Mouse (Mus musculus) right cerebral cortex, postnatal 25 days (tissue): Measurements from ENCODE around the gene Gm20532.

Experiments used
- DNase-seq: peaks from one replicate; pipeline ENCODE4 v3.0.0; 2022

The Gm20532 gene

DNA sequence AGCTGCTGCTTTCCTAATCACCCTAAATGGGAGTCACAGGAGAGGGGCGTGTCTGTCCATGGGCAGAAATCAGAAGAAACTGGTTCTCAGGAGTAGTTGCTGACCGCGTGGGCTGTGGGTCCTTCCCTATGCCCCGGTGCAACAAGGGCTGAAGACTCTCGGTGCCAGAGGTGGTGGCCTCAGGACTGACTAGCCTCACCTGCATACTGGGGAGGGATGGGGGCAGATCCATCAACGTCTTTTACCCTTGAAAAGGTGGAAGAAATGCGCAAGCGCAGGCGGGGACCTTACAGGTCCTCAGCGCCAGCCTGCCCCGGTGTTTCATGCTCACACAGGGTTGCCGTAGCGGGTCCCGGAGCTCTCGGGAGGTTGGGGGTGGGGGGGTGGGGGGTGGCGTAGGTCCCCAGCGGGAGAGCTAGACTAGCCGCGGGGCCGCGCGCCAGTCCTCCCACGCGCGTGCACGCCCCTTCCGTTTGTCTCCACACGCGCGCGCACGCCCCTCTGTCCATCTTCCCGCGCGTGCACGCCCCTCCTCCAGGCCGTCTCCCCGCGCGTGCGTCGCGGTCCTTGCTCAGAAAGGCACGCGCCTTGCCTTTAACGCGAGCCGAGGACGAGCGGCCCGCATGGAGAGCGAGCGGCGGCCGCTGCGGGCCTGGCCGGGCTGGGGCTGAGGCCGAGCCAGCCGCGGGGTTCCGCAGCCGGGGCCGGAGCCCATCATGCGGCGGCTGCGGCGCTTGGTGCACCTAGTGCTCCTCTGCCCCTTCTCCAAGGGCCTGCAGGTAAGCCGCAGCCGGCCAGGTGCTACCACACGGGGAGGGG is 41.7 kb downstream of the Gm20532 start, which contains the start of gene Fam69b:
Fam69b (plus strand) TSS at position 537 of the 819 bp plus-strand sequence.
- peak; percentile 91 for DNase-seq

DNA sequence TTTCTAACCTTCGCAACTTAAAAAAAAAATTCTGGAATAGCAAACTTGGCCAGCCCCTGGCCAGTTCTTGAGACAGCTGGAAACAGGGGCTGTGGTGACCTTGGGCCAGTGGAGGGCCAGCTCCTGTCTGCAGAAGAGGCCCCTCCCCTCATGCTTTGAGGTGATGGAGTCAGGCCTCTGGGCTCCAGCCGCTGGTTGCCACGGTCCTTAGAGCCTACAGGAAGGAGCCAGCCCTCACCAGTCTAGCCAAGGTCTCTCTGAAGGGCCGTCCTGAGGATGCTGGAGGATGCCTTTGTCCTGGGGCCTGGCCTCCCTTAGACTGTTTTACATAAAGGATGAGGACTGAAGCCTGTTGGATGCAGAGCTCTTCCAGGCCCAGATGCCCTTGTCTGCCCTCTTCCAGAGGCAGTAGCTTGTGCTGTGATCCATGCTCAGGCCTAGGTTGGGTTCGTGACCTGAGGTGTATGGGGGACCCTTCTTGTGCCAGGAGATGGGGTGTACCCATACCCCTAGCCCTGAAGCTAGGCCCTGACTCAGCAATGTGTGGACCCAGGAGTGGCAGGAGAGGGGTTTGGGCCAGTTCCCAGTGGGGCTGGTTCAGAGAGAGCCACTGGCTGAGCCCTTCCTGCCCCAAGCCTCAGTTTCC is 42.5 kb downstream of the Gm20532 start:
- peak; percentile 10 for DNase-seq

DNA sequence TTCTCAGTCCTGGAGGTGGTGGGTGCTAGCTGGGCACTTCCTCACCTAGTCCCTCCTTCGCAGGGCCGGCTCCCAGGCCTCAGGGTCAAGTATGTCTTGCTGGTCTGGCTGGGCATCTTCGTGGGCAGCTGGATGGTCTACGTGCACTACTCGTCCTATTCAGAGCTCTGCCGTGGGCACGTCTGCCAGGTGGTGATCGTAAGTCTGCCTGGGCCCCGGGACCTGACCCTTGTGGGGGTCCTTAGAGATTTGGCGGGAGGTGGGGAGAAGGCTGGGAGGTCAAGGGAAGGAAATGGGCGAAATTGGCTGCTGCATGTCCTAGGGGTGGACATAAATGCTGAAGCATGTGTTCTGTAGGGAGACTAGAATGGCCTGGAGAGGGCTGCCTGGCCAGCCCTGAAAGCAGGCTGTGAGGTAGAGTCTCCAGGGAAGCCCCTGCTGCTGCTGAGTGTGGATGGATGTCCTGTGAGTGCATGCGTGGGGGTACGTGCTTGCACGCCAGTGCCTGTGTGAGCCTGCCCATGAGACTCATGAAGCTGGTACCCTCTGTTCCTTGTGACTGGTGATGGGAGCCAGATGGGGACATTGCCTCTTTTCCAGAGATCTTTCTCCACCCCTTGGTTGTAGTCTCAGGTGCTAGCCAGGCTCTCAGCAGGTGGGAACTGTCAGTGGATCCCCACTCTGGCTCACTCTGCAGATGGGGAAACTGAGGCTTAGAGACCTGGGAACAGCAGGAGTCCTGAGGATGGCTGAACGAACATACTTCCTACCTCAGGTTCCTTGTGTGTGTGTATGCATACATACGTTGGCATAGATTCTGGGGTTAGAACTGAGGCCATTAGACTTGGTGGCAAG is 46.3 kb downstream of the Gm20532 start:
- DNase-seq = no peak

DNA sequence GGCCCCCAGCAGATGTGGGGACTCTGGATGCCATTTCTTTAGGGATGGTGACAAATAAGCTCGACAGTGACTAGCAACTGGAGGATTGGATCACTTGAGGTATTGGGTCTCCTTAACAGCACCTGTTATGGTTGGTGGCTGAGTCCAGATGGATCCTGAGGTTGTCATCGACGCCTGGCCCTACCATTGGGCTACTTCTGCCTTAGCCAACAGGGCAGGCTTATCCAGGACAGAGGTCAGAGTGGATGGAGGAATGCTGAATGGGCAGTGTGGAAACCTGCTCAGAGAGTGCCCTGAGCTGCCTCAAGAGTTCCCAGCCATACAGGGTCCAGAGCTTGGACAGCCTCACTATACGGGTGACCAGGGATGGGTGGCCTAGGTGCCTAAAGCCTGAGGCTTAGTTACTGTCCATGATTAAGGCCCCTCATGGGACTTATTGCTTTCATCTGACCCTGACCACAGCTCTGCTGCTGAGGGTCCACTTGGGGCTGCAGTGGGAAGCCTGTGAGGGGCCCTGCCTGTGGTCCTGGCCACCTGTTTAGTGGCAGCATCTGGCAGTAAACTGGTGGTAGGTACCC is 47.6 kb downstream of the Gm20532 start:
- DNase-seq = no peak

DNA sequence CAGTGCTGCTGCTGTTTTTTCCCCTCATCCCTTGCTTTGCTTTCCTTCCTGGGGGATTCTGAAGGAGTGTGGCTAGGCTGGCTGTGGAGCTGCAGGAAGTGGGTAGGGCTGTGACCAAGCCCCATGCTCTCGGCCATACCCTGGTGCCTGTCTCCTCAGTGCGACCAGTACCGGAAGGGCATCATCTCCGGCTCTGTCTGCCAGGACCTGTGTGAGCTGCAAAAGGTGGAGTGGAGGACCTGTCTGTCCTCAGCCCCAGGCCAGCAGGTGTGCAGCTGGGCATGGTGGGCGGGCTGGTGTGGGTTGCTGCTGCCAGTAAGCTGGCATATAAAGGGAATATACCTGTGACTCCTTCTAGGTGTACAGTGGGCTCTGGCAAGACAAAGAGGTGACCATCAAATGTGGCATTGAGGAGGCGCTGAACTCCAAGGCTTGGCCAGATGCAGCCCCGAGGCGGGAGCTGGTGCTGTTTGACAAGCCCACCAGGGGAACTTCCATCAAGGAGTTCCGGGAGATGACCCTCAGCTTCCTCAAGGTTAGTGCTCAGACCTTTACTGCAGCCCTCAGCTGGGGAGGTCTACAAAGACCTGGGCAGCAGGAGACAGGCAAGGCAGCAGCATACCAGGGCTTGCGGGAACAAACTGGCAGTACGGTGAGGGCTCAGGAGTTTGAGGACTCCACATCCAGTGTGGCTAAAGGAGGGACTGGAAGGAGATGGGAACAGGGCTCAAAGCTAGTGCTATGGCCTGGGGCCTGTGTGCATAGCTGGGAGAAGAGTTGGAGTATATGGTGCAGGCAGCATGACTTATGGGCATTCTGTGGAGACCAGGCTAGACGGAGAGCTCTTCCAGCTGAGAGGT is 48.4 kb downstream of the Gm20532 start:
- no peak for DNase-seq

DNA sequence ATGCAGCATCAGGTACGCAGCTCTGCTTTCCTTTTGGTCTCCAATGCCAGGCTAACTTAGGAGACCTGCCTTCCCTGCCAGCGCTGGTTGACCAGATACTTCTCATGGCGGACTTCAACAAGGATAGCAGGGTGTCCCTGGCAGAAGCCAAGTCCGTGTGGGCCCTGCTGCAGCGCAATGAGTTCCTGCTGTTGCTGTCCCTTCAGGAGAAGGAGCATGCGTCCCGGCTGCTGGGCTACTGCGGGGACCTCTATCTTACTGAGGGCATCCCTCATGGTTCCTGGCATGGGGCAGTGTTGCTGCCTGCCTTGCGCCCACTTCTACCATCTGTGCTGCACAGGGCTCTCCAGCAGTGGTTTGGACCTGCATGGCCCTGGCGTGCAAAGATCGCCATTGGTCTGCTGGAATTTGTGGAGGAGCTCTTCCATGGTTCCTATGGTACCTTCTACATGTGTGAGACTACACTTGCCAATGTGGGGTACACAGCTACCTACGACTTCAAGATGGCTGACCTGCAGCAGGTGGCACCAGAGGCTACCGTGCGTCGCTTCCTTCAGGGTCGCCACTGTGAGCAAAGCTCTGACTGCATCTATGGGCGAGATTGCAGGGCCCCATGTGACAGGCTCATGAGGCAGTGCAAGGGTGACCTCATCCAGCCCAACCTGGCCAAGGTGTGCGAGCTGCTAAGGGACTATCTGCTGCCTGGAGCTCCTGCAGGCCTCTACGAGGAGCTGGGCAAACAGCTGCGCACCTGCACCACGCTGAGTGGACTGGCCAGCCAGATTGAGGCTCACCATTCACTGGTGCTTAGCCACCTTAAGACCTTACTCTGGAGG is 49.3 kb downstream of the Gm20532 start:
- no peak for DNase-seq

DNA sequence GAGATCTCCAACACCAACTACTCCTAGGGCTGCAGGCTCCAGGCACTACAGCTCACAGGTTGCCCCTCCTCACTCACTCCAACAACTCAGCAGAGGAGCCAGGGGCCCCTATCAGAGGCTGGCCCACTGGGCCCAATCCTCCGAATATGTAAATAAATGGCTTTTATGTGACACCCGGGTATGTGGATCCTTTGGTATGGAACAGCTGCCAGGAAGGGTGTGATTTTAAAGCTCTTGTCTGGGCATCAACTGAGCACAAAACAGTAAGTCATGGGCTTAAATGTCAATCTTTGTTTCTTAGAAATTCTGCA is 49.8 kb downstream of the Gm20532 start:
- no peak for DNase-seq

DNA sequence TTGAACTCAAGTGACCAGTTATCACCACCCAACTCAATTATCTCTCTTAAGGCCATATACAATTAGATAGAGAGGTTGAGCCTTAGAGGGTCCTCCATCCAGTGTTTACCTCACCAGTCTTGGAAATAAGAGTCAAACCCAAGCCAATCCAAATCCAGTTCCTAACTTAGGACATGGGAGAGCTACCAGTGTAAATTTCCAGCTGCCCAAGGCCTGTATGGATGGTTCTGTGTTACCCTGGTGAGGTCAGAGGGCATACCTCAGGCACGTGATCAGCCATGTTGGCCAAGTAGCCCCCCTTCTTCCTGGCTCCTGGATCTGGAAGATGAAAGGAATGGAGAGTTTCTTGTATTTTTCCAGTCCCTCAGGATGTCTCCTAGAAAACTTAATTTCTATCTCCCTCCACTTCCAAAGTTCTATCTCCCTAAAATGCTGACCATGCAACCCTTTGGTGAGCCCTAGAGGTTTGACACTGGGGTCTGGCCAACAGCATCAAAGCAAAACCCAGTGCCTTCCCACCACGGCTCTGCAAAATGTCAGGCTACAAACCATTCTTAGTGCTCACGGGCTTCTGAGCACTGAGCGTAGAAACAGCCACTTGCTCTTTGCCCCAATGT is 51.0 kb downstream of the Gm20532 start:
- no peak for DNase-seq

DNA sequence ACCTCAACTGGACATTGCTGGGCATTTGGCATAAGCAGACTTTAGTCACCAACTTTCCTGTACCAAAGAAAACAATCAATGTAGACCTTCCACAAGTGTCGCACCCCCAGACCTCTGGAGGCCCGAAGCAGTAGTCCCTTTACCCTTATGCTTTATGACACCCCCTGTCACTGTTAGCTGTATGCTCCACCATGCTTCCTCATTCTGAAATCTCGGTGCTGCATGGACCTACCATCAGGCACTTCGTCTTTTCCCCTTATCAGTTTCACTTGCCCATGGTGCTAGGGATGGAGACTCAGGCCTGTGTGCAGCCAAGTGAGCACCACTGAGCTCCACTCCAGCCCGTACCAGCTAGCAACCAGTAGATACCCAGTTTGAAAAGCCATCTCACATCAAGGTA is 51.6 kb downstream of the Gm20532 start:
- DNase-seq = no peak

DNA sequence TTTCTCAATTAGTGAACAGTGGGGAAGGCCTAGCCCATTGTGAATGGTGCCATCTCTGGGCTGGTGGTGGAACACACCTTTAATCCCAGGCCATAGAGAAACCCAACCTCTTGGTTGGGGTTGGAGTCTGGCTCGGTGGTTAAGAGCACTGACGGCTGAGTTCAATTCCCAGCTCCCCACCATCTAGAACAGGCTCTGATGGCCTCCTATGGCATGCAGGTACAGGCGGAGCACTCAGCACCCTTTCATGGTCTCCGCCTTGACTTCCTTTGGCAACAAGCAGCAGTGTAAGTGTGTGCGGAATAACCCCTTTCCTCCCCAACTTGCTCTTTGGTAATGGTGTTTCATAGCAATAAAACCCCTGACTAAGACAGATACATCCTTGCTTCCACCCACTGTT is 52.1 kb downstream of the Gm20532 start:
- DNase-seq = no peak

DNA sequence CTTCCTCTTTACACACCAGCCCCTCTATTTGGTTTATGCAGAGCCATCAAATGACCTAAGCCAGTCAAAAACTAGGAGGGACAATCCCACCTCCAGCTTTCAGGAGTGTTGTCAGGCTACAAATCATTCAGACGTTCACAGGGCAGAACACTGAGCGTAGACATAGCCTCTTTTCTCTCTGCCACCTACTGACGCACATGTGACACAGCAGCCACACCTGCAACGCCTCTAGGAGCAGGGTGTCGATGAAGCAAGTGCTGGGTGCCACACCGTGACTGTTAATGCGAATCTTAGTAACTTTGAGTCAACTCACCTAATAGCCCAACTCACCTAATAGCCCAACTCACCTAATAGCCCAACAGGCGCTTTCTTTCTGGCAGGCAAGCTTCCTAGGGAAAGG is 52.6 kb downstream of the Gm20532 start:
- no peak for DNase-seq

DNA sequence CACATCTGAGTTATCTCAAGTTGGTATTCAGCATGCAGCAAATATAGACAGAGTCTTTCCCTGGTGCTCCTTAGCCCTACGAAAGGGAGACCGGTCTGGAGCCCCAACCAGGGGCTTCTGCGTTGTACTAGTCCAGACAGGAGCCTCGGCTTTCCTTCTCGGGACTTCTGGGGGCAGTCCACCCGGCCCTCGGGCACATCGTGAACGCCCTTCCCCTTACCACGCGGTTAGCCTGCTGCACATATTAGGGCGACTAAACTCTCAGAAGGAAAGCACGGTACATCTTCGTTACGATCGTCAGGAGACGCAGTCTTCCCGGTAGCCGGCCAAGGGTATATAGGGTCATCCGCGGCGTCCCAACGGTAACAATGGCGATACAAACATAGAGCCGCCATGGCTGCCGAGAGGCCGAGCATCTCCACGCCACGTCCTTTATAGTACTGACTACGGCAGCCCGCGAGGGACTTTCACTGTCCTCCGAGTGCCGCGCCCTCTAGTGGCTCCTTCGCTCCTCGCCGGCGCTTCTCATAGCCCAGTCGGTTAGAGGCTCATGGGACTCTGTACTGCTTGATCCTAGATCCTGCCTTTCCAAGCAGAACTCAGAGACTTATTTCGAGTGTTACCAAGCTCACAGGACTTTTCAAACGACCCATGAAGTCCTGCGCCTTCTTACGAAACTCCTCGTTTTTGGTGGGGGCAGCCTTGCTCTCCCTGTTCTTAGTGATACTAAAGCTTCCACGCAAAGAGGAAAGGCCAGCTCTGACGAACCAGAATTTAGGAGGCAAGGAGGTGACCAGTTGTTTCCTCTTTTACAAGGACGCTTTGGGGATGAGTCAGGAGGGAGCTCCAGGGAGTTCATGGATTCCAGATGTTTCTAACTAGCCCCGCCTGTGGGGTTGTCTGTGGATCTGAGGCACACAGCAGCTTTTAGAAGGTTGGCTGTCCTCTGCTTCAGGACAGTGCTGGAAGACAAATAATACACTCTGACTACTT is 53.7 kb downstream of the Gm20532 start:
- DNase-seq = peak; percentile 93

DNA sequence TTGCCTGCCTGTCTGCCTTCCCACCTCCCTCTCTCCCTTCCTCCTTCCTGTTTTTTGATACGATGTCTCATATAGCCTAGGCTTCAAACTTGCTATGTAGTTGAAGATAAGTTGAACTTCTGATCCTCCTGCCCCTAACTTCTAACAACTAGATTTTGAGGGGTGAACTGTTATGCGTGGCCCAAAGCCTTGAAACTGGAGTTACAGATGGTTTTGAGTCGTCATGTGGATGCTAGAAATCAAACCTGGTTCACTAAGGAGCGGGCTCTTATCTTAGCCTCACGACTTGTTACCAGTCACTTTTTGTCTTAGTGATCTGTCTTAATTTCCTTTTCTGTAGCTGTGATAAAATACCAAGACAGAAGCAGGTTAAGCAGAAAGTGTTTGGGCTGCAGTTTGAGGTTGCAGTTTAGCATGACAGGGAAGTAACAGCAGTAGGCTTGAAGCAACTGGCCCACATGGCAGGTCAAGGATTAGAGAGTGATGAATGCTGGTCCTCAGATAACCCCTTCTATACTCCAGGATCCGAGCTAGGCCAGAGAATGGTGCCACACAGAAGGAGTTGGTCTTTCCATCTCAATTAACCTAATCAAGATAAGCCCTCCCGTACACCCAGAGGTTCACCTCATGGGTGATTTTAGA is 54.7 kb downstream of the Gm20532 start:
- no peak for DNase-seq

DNA sequence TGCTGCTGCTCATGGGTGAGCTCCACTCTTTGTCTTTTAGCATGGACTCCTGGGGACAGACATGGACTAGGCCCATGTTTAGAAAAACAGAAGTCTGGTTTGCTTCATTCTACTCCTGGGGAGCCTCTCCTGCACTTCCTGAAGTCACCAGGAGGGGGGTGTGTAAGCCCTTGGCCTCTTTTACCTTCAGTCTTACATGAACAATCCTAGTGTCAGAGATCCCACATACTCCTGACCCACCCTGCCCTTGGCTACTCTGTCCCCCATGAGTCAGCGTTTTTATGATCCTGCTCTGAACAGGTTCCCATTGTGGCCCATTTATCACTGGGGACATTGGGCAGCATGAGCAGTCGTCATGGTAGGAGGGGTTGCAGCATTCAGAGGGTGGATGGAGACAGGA is 57.5 kb downstream of the Gm20532 start:
- DNase-seq = no peak

DNA sequence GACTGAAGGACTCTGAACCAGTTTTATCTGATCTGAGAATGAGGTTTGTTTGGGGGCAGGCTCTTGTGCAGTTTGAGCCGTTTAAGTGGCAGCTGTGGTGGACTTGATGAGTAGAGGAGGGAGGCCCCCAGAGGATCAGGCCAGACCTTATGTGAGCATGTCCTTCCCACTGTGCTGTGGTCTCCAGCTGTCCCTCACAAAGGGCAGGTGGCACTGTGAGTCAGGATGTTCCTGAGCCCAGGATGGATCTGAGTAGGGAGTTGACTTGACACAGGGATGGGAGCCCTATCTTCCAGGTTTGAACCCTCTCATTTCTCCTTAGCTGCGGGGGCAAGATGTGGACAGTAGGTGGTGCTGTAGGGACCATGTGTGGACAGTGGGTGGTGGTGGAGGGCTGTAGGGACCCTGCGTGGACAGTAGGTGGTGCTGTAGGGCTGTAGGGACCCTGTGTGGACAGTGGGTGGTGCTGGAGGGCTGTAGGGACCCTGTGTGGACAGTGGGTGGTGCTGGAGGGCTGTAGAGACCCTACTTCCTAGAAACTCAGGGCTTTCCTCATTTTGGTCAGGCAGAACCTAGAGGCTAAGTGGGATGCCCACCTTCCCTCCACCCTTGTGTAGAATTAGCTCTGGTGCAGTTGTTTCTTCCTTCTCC is 60.3 kb downstream of the Gm20532 start:
- DNase-seq = peak; percentile 73

DNA sequence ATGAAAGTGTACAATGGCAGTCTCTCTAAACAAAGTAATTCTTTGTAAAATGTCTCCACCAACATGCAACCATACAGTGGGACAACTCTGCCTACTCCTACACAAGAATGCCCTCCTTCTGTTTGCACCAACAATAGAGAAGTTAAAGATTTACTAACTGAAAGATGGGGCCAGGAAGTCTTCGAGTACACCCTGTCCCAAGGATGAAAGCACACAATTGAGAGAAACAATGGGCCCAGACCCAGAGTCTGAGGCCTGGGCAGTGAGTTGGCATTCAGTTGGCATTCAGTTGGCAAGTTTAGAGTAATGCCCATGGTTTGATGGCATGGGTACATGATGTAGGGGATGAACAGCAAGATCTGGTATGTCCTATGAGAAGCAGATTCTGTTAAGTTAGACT is 68.2 kb downstream of the Gm20532 start:
- DNase-seq = no peak

DNA sequence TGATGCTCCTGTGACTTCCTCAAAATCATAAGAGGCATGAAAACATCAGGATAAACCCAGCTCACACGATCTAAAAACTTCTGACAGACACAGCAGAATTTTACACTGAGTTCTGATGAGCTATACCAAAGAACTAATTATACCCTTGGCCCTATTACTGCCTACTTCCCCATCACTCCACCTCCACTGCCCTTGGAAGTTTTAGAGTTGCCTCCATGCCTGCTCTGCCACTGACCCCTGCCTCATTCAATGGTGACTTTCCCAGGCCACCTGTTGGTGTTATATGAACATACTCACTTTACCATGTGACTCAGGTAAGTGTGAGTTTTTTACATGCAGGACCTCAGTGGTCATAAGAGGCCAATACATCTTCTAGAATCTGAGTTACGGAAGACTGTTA is 71.0 kb downstream of the Gm20532 start:
- no peak for DNase-seq

DNA sequence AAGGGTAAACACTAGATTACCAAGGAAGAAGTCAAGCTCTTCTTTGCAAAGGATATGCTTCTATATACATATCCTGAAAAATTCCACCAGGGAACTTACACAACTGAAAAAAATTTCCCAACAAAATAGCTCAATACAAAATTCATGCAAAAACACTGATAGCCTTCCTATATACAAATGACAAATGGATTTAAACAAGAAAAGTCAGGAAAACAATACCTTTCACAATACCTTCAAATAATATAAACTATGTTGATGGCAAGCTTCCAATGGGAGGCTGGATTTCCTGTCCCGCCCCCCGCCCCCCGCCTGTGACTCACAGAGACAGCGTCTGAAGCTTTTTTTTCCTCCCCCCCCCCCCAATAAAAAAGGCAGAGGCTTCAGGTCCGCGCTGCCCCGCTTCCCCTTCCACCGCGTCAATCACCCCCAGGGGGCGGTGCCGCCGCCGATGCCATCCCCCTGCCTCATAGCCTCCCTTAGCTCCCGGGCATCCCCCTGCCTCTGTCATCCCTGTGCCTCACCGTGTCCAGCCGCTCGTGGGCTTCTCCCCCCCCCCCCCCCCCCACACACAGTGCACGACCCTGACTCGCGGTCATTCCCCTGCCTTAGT is 74.8 kb downstream of the Gm20532 start:
- no peak for DNase-seq
